Mouse (Mus musculus): ENCODE results near the gene Kcnma1. TPM values are rescaled to one million over a fixed set of nuclear protein-coding genes. Genes with fewer than 3 reads are reported as not detected.

Gene Kcnma1
- polyA plus RNA-seq, 1 experiment from 2014 or later: 22.1 TPM

DNA sequence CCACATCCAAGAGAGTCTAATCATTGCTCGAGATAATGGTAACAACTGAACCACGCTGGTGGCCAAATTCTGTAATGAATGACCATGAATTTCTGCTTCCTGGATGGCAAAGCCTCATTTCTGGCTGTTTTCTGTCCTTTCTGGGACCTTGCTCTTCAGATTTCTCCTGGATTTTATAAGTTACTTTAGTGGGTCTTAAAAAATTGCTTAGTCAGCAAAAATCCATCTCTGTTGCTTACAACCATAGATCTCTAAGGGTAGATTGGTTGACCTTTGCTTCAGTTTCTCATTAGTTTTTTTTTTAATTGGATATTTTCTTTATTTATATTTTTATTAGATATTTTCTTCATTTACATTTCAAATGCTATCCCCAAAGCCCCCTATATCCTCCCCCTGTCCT lies 496.9 kb downstream of the Kcnma1 start:
- Histone ChIP-seq H3K4me3 (replicated peaks) (no peak overlapping the region), H3K36me3 (0 out of 2 replicates have a peak, but pooled peaks cover 2% of the 10 kb centered on the region), H3K4me2 (no peak overlapping the region), H3K4me1 (0 out of 2 replicates have a peak, but pooled peaks cover 4% of the 10 kb centered on the region), H3K9ac (replicated peaks) (no peak overlapping the region), H3K27me3 (replicated peaks) (no peaks in the 10 kb centered on the region), H3K9me3 (replicated peaks) (no peaks in the 10 kb centered on the region), H3K27ac (replicated peaks) (no peak overlapping the region)
- no peak for ATAC-seq (ENCODE audit: low FRiP score)
- 90% methylated on average over 2 of the region's 2 CpGs for whole genome bisulfite sequencing

DNA sequence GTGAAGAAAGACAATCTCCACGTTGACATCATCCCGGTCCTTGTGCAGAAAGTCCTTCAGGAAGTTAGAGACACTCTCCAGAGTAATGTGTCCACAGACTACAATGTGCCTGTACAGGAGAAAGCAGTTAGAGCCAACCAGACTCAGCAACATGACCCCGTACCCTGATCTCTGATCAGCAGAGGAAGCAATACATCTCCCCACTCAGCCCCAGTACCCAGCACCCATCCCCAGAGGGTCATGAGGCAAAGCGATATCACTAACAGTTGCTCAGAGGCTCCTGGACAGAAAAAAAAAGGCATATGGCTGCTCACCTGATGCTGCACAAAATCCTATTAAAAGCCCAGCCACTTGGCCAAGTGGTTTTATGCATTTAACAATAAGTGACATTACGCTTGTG lies 504.5 kb downstream of the Kcnma1 start:
- Histone ChIP-seq H3K9ac (replicated peaks) (no peak overlapping the region), H3K4me2 (no peak overlapping the region), H3K36me3 (peaks cover 9% of the 10 kb centered on the region), H3K27me3 (replicated peaks) (no peaks in the 10 kb centered on the region), H3K4me3 (replicated peaks) (no peak overlapping the region), H3K4me1 (0 out of 2 replicates have a peak, but pooled peaks cover 3% of the 10 kb centered on the region), H3K27ac (replicated peaks) (no peak overlapping the region), H3K9me3 (replicated peaks) (no peaks in the 10 kb centered on the region)
- 69% methylated on average over 5 of the region's 5 CpGs for WGBS
- ATAC-seq (ENCODE audit: low FRiP score): no peak

DNA sequence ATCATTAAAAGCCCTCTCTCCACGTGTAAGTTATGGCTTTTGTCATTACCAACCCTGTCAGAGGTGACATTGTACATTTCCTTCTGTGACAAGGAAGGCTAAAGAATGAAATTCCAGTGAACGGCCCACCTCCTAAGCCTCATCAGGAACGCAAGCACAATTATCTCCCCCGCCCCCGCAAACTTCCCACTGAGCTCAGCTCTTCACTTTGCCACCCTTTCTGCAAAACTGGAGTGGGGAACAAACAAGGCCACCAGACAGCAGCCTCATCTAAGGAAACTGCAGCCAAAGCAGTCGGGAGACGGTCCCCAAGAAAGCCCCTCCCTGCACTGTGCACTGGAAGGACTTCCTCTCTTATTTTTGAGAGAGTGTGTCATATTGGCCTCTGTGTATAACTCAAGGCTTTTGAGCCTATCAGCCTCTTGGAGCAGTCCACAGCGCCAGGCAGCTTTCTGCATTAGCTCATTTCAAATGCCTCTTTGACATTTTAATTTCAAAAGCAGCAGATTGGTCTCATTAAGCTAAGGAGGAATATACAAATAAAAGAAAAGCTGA lies 512.0 kb downstream of the Kcnma1 start:
- Histone ChIP-seq H3K27ac (replicated peaks) (no peak overlapping the region), H3K4me1 (peaks cover 4% of the 10 kb centered on the region; the same call in 1 of the 2 replicates), H3K4me2 (no peak overlapping the region), H3K9ac (replicated peaks) (no peak overlapping the region), H3K9me3 (replicated peaks) (no peaks in the 10 kb centered on the region), H3K36me3 (peaks cover 5% of the 10 kb centered on the region), H3K27me3 (replicated peaks) (no peaks in the 10 kb centered on the region), H3K4me3 (replicated peaks) (no peak overlapping the region)
- ATAC-seq (ENCODE audit: low FRiP score): no peak
- 40% methylated on average over 8 of the region's 8 CpGs for WGBS

DNA sequence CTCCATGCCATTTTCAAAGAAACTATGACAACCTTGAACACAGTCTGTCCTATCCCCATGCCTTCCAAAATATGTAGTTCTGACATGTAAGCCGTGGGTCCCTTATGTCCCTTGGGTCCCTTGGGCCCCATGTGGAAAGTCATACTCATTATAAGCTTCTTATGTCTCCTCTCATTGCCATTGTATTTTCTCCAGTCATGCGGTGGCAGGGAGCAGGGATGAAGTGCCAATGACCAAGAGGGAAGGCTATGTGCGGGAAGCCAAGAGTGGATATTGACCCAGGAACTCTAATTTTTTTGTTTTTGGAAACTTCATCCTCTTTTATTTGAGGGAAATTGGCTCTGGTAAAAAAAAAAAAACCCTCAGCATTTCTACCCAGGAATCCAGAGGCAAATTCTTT lies 517.5 kb downstream of the Kcnma1 start:
- no peaks in the 10 kb centered on the region for H3K27me3 ChIP-seq (replicated peaks)
- H3K9me3 ChIP-seq (replicated peaks): no peaks in the 10 kb centered on the region
- no peak overlapping the region for H3K27ac ChIP-seq (replicated peaks)
- H3K4me3 ChIP-seq (replicated peaks): no peak overlapping the region
- WGBS: 89% methylated on average over 3 of the region's 3 CpGs
- no peak for ATAC-seq (ENCODE audit: low FRiP score)
- H3K4me1 ChIP-seq: no peaks in the 10 kb centered on the region
- H3K36me3 ChIP-seq: peaks cover 7% of the 10 kb centered on the region
- H3K9ac ChIP-seq (replicated peaks): no peak overlapping the region
- H3K4me2 ChIP-seq: no peak overlapping the region

DNA sequence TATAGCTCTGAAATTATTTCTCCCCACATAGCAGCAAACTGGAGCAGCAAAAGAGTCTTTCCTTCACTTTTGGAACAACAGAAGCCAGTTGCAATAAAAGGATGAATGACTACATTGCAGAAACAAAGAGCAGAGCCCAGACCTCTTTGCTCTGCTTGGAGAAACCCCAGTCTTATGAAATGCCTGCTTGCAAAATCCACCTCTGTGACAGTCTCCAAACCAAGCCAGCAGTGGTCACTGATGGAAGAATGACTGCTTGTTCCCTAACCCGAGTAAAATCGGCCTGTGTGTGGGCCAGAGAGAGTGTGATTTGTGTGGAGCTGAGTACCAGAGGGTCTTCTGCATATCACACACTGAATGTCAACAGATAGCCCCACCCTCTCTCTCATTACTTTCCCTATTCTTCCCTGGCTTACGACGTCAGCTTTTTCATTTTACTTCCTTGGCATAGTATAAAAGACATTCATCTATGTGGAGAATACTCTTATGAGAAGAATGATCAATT lies 518.0 kb downstream of the Kcnma1 start:
- no peak overlapping the region for H3K4me2 ChIP-seq
- peaks cover 7% of the 10 kb centered on the region for H3K36me3 ChIP-seq
- H3K9ac ChIP-seq (replicated peaks): no peak overlapping the region
- H3K27ac ChIP-seq (replicated peaks): no peak overlapping the region
- no peaks in the 10 kb centered on the region for H3K4me1 ChIP-seq
- H3K9me3 ChIP-seq (replicated peaks): no peaks in the 10 kb centered on the region
- no peak overlapping the region for H3K4me3 ChIP-seq (replicated peaks)
- no peaks in the 10 kb centered on the region for H3K27me3 ChIP-seq (replicated peaks)
- no peak for ATAC-seq (ENCODE audit: low FRiP score)
- WGBS: 83% methylated on average over 4 of the region's 4 CpGs

DNA sequence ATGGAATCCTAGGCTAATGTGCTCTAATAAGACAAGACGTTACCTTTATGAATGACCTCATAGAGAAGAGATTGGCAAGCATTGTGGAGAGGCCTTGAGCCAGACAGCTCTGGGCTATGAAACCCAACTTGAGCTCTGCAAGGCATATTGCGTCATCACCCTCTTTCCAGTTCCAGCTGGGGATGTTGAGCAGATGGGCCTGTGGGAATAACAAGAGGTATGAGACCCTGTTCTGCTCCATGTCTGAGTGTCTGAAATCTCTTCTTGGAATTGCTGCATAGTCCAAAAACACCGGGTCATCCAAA lies 519.8 kb downstream of the Kcnma1 start:
- no peak overlapping the region for H3K27ac ChIP-seq (replicated peaks)
- no peak overlapping the region for H3K9ac ChIP-seq (replicated peaks)
- ATAC-seq (ENCODE audit: low FRiP score): no peak
- H3K4me2 ChIP-seq: no peak overlapping the region
- no peaks in the 10 kb centered on the region for H3K9me3 ChIP-seq (replicated peaks)
- no peak overlapping the region for H3K4me3 ChIP-seq (replicated peaks)
- H3K27me3 ChIP-seq (replicated peaks): no peaks in the 10 kb centered on the region
- WGBS: 83% methylated on average over 3 of the region's 3 CpGs
- H3K36me3 ChIP-seq: 0 out of 2 replicates have a peak, but pooled peaks cover 2% of the 10 kb centered on the region
- no peaks in the 10 kb centered on the region for H3K4me1 ChIP-seq

DNA sequence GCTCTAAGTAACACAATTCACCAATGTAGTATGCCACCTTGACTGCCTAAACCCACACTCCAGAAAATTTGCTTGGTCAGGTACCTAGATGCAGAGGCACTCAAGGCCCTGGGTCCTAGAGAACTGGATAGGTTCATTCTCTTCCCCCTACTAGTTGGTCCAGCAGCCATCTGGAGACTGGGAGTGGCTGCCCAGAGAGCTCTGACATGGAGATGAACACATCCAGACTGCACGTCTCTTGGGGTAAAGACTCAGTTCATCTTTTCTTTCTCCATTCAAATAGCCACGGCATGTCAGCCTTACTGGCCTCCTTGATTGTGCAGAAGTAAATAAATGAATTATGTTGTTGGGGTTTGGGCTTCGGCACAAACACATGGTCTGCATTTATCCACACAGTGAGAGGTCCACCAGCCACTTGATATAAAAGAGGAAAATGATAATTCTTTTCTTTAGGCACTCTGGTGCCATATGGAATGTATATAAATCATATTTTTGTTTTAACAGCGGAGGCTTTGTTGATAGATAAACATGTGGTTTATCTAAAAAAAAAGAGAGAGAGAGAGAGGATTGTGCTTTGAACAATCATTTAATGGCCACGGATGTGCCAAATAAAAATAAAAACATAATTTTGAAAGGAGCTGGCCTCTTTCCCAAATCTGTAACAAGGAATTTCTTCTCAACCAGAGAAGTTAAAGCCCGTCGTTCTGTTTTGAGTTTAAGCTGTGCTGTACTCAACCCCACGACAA lies 520.4 kb downstream of the Kcnma1 start:
- Histone ChIP-seq H3K9me3 (replicated peaks) (no peaks in the 10 kb centered on the region), H3K36me3 (0 out of 2 replicates have a peak, but pooled peaks cover 2% of the 10 kb centered on the region), H3K4me1 (no peaks in the 10 kb centered on the region), H3K27ac (replicated peaks) (no peak overlapping the region), H3K27me3 (replicated peaks) (no peaks in the 10 kb centered on the region), H3K4me3 (replicated peaks) (no peak overlapping the region), H3K4me2 (no peak overlapping the region), H3K9ac (replicated peaks) (no peak overlapping the region)
- no peak for ATAC-seq (ENCODE audit: low FRiP score)
- 76% methylated on average over 8 of the region's 8 CpGs for WGBS

DNA sequence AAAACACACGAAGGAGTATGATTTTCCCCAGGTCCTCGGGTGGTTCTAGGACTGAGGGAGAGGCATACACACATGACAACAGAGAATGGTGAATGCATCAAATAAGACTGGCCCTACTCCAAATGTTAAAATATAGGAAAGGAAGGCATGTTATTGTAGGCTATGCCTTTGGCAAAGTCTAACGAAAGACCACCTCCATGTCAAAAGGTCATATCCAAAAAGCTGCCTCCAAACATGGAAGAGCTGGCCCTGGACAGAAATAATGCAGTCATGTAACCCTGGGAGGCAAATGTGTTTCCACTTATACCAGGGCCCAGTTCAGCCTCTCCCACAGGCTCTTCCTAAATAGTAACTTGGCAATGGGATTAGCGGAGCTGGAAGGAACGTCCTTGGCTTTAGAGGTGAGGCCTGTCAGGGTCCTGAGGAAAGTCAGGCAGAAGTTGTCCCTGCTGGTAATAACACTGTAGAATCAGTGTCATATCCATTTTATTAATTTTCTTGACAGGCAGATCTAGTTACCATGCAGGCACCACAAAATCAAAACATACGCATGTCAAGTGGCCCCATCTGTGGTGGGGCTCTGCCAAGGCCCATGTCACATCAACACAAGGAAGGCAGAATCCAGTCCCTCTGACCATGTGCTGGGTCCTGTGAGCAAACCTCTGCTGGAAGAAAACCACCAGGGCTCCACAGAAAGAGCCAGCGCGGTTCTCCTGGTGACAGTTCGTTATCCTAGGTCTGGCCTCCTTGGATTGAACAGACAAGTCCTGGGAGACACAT lies 521.5 kb downstream of the Kcnma1 start:
- WGBS: 95% methylated on average over 9 of the region's 9 CpGs
- H3K9me3 ChIP-seq (replicated peaks): no peaks in the 10 kb centered on the region
- no peak overlapping the region for H3K4me3 ChIP-seq (replicated peaks)
- no peak overlapping the region for H3K9ac ChIP-seq (replicated peaks)
- no peak for ATAC-seq (ENCODE audit: low FRiP score)
- H3K27me3 ChIP-seq (replicated peaks): no peaks in the 10 kb centered on the region
- no peaks in the 10 kb centered on the region for H3K4me1 ChIP-seq
- no peak overlapping the region for H3K4me2 ChIP-seq
- 0 out of 2 replicates have a peak, but pooled peaks cover 2% of the 10 kb centered on the region for H3K36me3 ChIP-seq
- H3K27ac ChIP-seq (replicated peaks): no peak overlapping the region

DNA sequence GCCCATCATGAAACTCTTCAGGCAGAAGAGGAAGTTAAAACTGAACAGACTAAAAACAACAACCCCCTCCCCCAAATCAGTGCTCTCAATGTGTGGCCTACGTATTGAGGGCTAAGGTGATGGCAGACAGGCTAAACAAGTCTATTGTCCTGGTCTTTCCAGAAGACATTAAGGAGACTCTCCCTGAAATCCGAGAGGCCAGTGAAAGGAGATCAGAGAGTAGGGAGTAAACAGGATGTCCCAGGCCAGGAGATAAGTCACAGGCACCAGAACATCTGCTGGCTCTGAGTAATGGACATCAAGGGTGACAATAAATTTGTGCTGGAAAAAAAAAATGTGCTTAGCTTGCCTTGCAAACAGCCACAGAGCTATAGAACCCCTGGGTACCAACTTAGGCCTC lies 522.9 kb downstream of the Kcnma1 start:
- H3K9ac ChIP-seq (replicated peaks): no peak overlapping the region
- H3K27ac ChIP-seq (replicated peaks): no peak overlapping the region
- H3K9me3 ChIP-seq (replicated peaks): no peaks in the 10 kb centered on the region
- H3K4me1 ChIP-seq: no peaks in the 10 kb centered on the region
- H3K4me2 ChIP-seq: no peak overlapping the region
- no peak for ATAC-seq (ENCODE audit: low FRiP score)
- no peaks in the 10 kb centered on the region for H3K27me3 ChIP-seq (replicated peaks)
- WGBS: 40% methylated on average over 2 of the region's 2 CpGs
- H3K36me3 ChIP-seq: 0 out of 2 replicates have a peak, but pooled peaks cover 2% of the 10 kb centered on the region
- H3K4me3 ChIP-seq (replicated peaks): no peak overlapping the region

DNA sequence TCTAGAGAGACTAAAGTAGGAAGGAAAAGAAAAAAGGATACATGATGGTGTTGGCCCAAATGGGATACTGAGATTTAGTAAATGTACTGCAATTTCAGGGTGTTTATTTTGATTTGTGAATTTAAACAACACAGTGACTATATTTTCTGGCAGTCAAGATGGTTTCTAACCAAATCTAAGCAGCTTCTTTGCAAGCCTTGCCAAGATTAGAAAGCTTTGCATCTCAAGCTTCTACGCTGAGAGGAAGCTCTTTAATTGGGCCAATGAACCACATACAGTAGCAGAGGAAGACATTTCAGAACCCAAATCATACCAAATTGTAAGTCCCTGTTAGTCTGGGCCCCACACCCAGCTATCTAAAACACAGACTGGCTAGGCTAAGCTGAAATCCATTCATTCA lies 527.6 kb downstream of the Kcnma1 start:
- Histone ChIP-seq H3K27ac (replicated peaks) (no peak overlapping the region), H3K27me3 (replicated peaks) (no peaks in the 10 kb centered on the region), H3K4me2 (no peak overlapping the region), H3K4me3 (replicated peaks) (no peak overlapping the region), H3K9me3 (replicated peaks) (no peaks in the 10 kb centered on the region), H3K4me1 (no peaks in the 10 kb centered on the region), H3K36me3 (no peaks in the 10 kb centered on the region), H3K9ac (replicated peaks) (no peak overlapping the region)
- WGBS: 95% methylated on average over 1 of the region's 1 CpGs
- no peak for ATAC-seq (ENCODE audit: low FRiP score)

DNA sequence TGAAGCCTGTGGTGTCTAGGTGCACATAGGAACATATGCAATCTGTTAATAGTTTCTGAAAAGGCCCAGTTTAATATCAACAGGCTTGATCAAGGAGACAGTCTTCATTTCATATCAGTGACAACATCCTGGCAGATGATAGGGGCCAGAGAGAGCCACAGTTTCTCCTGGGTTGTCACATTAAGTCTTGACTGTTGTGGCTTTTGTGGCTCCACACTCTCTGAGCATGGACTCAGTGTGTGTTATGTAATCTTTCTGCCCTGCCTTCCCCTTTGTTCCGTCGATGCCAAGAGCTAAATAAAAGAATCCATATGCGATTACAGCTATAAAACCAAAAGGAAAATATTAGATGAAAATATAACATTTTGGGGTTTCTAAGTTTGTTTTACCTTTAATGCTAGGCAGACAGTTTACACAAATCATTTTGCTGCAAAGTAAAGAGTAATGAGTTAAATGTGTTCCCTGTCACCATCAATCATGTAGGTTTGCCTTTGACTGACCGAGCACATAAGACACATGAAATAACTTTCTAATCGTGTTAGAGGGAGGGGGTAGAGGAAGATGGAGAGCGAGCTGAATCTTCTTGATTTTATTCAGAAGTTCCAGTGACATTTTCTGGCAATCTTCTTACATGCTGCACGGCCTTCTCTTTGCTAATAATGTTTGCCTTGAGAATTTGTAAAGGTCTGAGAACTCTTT lies 528.3 kb downstream of the Kcnma1 start:
- no peak overlapping the region for H3K4me3 ChIP-seq (replicated peaks)
- H3K9ac ChIP-seq (replicated peaks): no peak overlapping the region
- no peaks in the 10 kb centered on the region for H3K9me3 ChIP-seq (replicated peaks)
- H3K27me3 ChIP-seq (replicated peaks): no peaks in the 10 kb centered on the region
- no peaks in the 10 kb centered on the region for H3K36me3 ChIP-seq
- no peak overlapping the region for H3K27ac ChIP-seq (replicated peaks)
- H3K4me1 ChIP-seq: no peaks in the 10 kb centered on the region
- ATAC-seq (ENCODE audit: low FRiP score): no peak
- H3K4me2 ChIP-seq: no peak overlapping the region
- WGBS: 84% methylated on average over 7 of the region's 7 CpGs

All from neural tube, embryonic 15.5 days (tissue).